Mouse (Mus musculus) hindbrain, postnatal 0 days (tissue): Measurements from ENCODE around the gene Wdr74. TPM values are rescaled to one million over a fixed set of nuclear protein-coding genes. Genes with fewer than 3 reads are reported as not detected.

Source experiments
- ATAC-seq: fragments of 200-750 bp; cut with Nextera tagmentation; 2 replicates; pipeline ENCODE4 v1.8.0; 2017; ENCODE audit warnings: mild to moderate bottlenecking, moderate TSS enrichment, moderate library complexity
- DNase-seq: peaks from one replicate; pipeline ENCODE4 v3.0.0-alpha.2; 2015; ENCODE audit warnings: low spot score
- H3K27ac ChIP-seq: fragments of 300-500 bp; sonication (generic); 2 replicates; pipeline ENCODE4 v1.5.1; 2014; ENCODE audit warnings: mild to moderate bottlenecking
- H3K27me3 ChIP-seq: fragments of 300-500 bp; sonication (generic); 2 replicates; pipeline ENCODE4 v1.6.1; 2014; ENCODE audit warnings: low read length, mixed read lengths; ENCODE audit not compliant: insufficient read depth
- H3K36me3 ChIP-seq: fragments of 300-500 bp; sonication (generic); 2 replicates; pipeline ENCODE4 v1.6.1; 2014; ENCODE audit warnings: low read length, mixed read lengths; ENCODE audit not compliant: insufficient read depth
- H3K4me1 ChIP-seq: fragments of 300-500 bp; sonication (generic); 2 replicates; pipeline ENCODE4 v1.6.1; 2014; ENCODE audit warnings: antibody characterized with exemption, low read length, mixed read lengths; ENCODE audit not compliant: insufficient read depth
- H3K4me2 ChIP-seq: fragments of 300-500 bp; sonication (generic); 2 replicates; pipeline ENCODE4 v1.6.1; 2014; ENCODE audit warnings: low read depth, mild to moderate bottlenecking, low read length, moderate library complexity, mixed read lengths
- H3K4me3 ChIP-seq: fragments of 300-500 bp; sonication (generic); 2 replicates; pipeline ENCODE4 v1.5.1; 2014; ENCODE audit warnings: low read length
- H3K9ac ChIP-seq: fragments of 300-500 bp; sonication (generic); replicated peaks from 2 replicates; pipeline ENCODE4 v1.6.1; 2014; ENCODE audit warnings: mild to moderate bottlenecking, low read length, moderate library complexity, mixed read lengths
- H3K9me3 ChIP-seq: fragments of 300-500 bp; sonication (generic); 2 replicates; pipeline ENCODE4 v1.6.1; 2016; ENCODE audit warnings: low read length, mixed read lengths
- CTCF ChIP-seq: IDR thresholded peaks from 2 replicates; pipeline ENCODE4 v1.5.1; 2016; ENCODE audit warnings: antibody characterized with exemption, control low read depth, low read depth
- WGBS: fragments of 180-500 bp; shearing (Covaris S2); extraction: QIAGEN DNeasy Blood & Tissue Kit; methylation state at CpG from one replicate; pipeline ENCODE4 v1.1.7; 2014; 5-methylcytosine and 5-hydroxymethylcytosine counted together
- polyA plus RNA-seq: library from polyadenylated mRNA; unstranded; fragments of >200 nt; fragmentation: Nextera tagmentation; extraction: Ambion mirVana; gene quantifications from 2 replicates; pipeline ENCODE4 v1.2.1, GENCODE M21; 2015
- total RNA-seq: library from RNA; depleted of rRNA; stranded (reverse); fragments of >200 nt; gene quantifications from 2 replicates; pipeline ENCODE4 v1.2.3, GENCODE M21; 2014

Gene Wdr74
- total and polyA plus RNA-seq, 2 experiments from 2014 or later: 49.7 to 78.7 TPM

GRCm38 (mm10) chr19:8703571-8703970, 32.1 kb upstream of the Wdr74 start:
- no peak overlapping the region for H3K4me2 ChIP-seq
- no peak overlapping the region for H3K4me3 ChIP-seq
- no peaks in the 10 kb centered on the region for H3K9me3 ChIP-seq
- no peak overlapping the region for H3K27ac ChIP-seq
- no peak for ATAC-seq
- H3K36me3 ChIP-seq: peaks cover 18% of the 10 kb centered on the region
- no peaks in the 10 kb centered on the region for H3K27me3 ChIP-seq
- no peaks in the 10 kb centered on the region for H3K4me1 ChIP-seq
- TF ChIP-seq CTCF: no peak
- DNase-seq: no peak
- no peak overlapping the region for H3K9ac ChIP-seq
- WGBS: 50% methylated on average over 3 of the region's 4 CpGs

- H3K4me2 ChIP-seq: no peak overlapping the region
- H3K4me3 ChIP-seq: no peak overlapping the region
- no peaks in the 10 kb centered on the region for H3K27me3 ChIP-seq
- H3K9ac ChIP-seq: no peak overlapping the region
- TF ChIP-seq CTCF: no peak
- peaks cover 34% of the 10 kb centered on the region for H3K36me3 ChIP-seq
- no peak for ATAC-seq
- no peak overlapping the region for H3K27ac ChIP-seq
- H3K9me3 ChIP-seq: no peaks in the 10 kb centered on the region
- no peaks in the 10 kb centered on the region for H3K4me1 ChIP-seq
- DNase-seq: no peak
- 66% methylated on average over 6 of the region's 6 CpGs for WGBS
Measured at GRCm38 (mm10) chr19:8705026-8705708, 30.5 kb upstream of the Wdr74 start.

DNA sequence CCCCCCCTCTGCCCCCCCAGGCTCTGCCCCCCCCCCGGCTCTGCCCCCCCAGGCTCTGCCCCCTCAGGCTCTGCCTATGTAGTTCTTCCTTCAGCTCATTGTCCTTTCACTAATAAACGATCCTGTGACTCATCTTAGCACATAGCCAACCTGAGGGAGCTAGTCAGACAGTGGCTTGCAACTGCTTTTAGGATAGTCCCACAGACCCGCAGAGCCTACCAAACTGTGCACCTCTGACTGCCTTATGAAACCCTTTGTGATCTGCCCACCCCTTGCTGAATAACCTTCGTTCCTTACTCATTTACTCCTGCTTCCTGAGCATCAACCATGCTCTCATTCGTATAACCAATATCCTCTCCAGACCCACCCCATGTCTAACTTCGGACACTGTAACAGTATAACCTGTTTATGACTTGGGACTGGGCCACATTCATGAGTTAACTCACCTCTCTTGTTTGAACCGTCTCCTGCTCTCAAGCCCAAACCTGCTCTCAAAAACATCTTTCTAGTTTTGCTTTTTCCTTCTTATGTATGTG, 29.4 kb upstream of the Wdr74 start:
- TF ChIP-seq CTCF: no peak
- 85% methylated on average over 7 of the region's 7 CpGs for WGBS
- no peak overlapping the region for H3K4me3 ChIP-seq

GRCm38 (mm10) chr19:8706930-8707329, 28.7 kb upstream of the Wdr74 start:
- WGBS: 97% methylated on average over 7 of the region's 7 CpGs
- H3K9me3 ChIP-seq: no peaks in the 10 kb centered on the region
- H3K4me3 ChIP-seq: no peak overlapping the region
- no peak overlapping the region for H3K9ac ChIP-seq
- no peak for TF ChIP-seq CTCF
- peaks cover 39% of the 10 kb centered on the region for H3K36me3 ChIP-seq
- no peak overlapping the region for H3K4me2 ChIP-seq
- no peak for ATAC-seq
- H3K27me3 ChIP-seq: no peaks in the 10 kb centered on the region
- H3K27ac ChIP-seq: no peak overlapping the region
- no peak for DNase-seq
- peaks cover 3% of the 10 kb centered on the region; the same call in 1 of the 2 replicates for H3K4me1 ChIP-seq

More for the DNA sequence above, 29.4 kb upstream of the Wdr74 start:
- H3K4me2 ChIP-seq: no peak overlapping the region
- no peaks in the 10 kb centered on the region for H3K27me3 ChIP-seq
- H3K27ac ChIP-seq: no peak overlapping the region
- H3K4me1 ChIP-seq: 0 out of 2 replicates have a peak, but pooled peaks cover 2% of the 10 kb centered on the region
- H3K36me3 ChIP-seq: peaks cover 39% of the 10 kb centered on the region
- ATAC-seq: no peak
- H3K9me3 ChIP-seq: no peaks in the 10 kb centered on the region
- no peak overlapping the region for H3K9ac ChIP-seq
- no peak for DNase-seq

DNA sequence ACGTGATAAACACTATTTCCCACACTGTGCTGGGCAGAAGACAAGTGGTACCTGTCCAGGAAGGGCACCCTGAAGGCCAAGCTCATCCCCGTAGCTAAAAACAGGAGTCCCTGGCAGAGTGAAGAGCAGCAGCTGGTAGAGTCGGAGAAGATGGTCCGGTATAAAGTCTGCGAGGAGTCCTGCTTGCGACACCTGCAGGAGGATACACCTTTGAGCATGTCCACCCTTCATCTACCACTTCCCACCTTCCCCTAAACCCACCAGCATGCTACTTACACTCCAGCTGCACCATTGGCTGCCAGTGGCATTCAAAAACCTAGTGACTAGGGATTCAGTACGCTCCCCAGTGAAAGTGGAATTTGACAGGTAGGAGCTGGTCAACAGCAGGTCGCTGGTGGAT, 26.7 kb upstream of the Wdr74 start:
- peaks cover 10% of the 10 kb centered on the region for H3K4me1 ChIP-seq
- no peak overlapping the region for H3K9ac ChIP-seq
- no peak for ATAC-seq
- H3K4me3 ChIP-seq: no peak overlapping the region
- peaks cover 39% of the 10 kb centered on the region for H3K36me3 ChIP-seq
- TF ChIP-seq CTCF: no peak
- H3K4me2 ChIP-seq: no peak overlapping the region
- WGBS: 92% methylated on average over 8 of the region's 8 CpGs
- 0 out of 2 replicates have a peak overlapping the region, but pooled peaks have one; percentile 67 for H3K27ac ChIP-seq
- DNase-seq: no peak
- H3K9me3 ChIP-seq: no peaks in the 10 kb centered on the region
- no peaks in the 10 kb centered on the region for H3K27me3 ChIP-seq

GRCm38 (mm10) chr19:8710057-8710456, 25.6 kb upstream of the Wdr74 start:
- 65% methylated on average over 2 of the region's 2 CpGs for WGBS
- no peak overlapping the region for H3K4me2 ChIP-seq
- H3K27me3 ChIP-seq: no peaks in the 10 kb centered on the region
- H3K4me1 ChIP-seq: peaks cover 14% of the 10 kb centered on the region
- H3K9me3 ChIP-seq: no peaks in the 10 kb centered on the region
- ATAC-seq: no peak
- H3K36me3 ChIP-seq: peaks cover 39% of the 10 kb centered on the region
- H3K4me3 ChIP-seq: no peak overlapping the region
- no peak overlapping the region for H3K9ac ChIP-seq
- TF ChIP-seq CTCF: no peak
- peak overlapping the region; percentile 67 for H3K27ac ChIP-seq
- DNase-seq: peak; percentile 76

- H3K36me3 ChIP-seq: peaks cover 39% of the 10 kb centered on the region
Measured at GRCm38 (mm10) chr19:8711506-8711905, 24.1 kb upstream of the Wdr74 start.

More at GRCm38 (mm10) chr19:8711506-8711905, 24.1 kb upstream of the Wdr74 start:
- H3K4me2 ChIP-seq: peak overlapping the region; percentile 67
- H3K27ac ChIP-seq: no peak overlapping the region
- H3K9me3 ChIP-seq: no peaks in the 10 kb centered on the region
- no peak for TF ChIP-seq CTCF
- H3K9ac ChIP-seq: peak overlapping the region; percentile 2; the same call in 1 of the 2 replicates
- DNase-seq (no peak), ATAC-seq (no peak)
- peaks cover 14% of the 10 kb centered on the region for H3K4me1 ChIP-seq
- no peaks in the 10 kb centered on the region for H3K27me3 ChIP-seq
- H3K4me3 ChIP-seq: peak overlapping the region; percentile 77
- WGBS: 66% methylated on average over 4 of the region's 4 CpGs
